Mouse (Mus musculus) CH12.LX (cell line): ENCODE measurements around the gene Ppp1r9b.

Experiments used
- BHLHE40 ChIP-seq: IDR thresholded peaks from 2 replicates; pipeline ENCODE4 v1.6.1; 2011; ENCODE audit warnings: mild to moderate bottlenecking, low read depth, low read length, improper control_type of control experiment
- CTCF ChIP-seq, 2 experiments: IDR thresholded peaks in 1 of 2; conservative IDR thresholded peaks in 1 of 2; 2 replicates each; pipeline ENCODE4 v1.5.1; 2011 to 2012; ENCODE audit warnings: low read depth in 2 of 2, low read length in 2 of 2, improper control_type of control experiment in 1 of 2, inconsistent platforms in 1 of 2, mild to moderate bottlenecking in 1 of 2, moderate library complexity in 1 of 2
- EP300 ChIP-seq: IDR thresholded peaks from 2 replicates; pipeline ENCODE4 v1.6.1; 2011; ENCODE audit warnings: low read length, improper control_type of control experiment
- JUN ChIP-seq: IDR thresholded peaks from 2 replicates; pipeline ENCODE4 v1.6.1; 2011; ENCODE audit warnings: low read depth, mild to moderate bottlenecking, low read length, improper control_type of control experiment, moderate library complexity; ENCODE audit not compliant: insufficient read depth
- JUND ChIP-seq: conservative IDR thresholded peaks from 2 replicates; pipeline ENCODE4 v1.6.1; 2011; ENCODE audit warnings: low read depth, low read length, improper control_type of control experiment
- MXI1 ChIP-seq: IDR thresholded peaks from 2 replicates; pipeline ENCODE4 v1.6.1; 2011; ENCODE audit warnings: mild to moderate bottlenecking, low read depth, low read length, improper control_type of control experiment
- NELFE ChIP-seq: IDR thresholded peaks from 2 replicates; pipeline ENCODE4 v1.6.1; 2011; ENCODE audit warnings: low read depth, low read length, improper control_type of control experiment
- NRF1 ChIP-seq: IDR thresholded peaks from 2 replicates; pipeline ENCODE4 v1.6.1; 2014; ENCODE audit warnings: low read depth, mild to moderate bottlenecking, inconsistent platforms, low read length, improper control_type of control experiment, moderate library complexity
- POLR2A ChIP-seq: IDR thresholded peaks from 2 replicates; pipeline ENCODE4 v1.6.1; 2011; ENCODE audit warnings: low read depth, mild to moderate bottlenecking, improper control_type of control experiment, low read length
- USF1 ChIP-seq: IDR thresholded peaks from 2 replicates; pipeline ENCODE4 v1.6.1; 2014; ENCODE audit warnings: low read depth, mild to moderate bottlenecking, inconsistent platforms, low read length, improper control_type of control experiment
- USF2 ChIP-seq: conservative IDR thresholded peaks from 2 replicates; pipeline ENCODE4 v1.6.1; 2011; ENCODE audit warnings: low read depth, low read length, improper control_type of control experiment
- ZC3H11A ChIP-seq: IDR thresholded peaks from 2 replicates; pipeline ENCODE4 v1.6.1; 2012; ENCODE audit warnings: low read depth, mild to moderate bottlenecking, inconsistent platforms, low read length, improper control_type of control experiment
- ZKSCAN1 ChIP-seq: IDR thresholded peaks from 2 replicates; pipeline ENCODE4 v1.6.1; 2012; ENCODE audit warnings: low read depth, inconsistent platforms, low read length, improper control_type of control experiment, borderline replicate concordance
- ZNF384 ChIP-seq: IDR thresholded peaks from 2 replicates; pipeline ENCODE4 v1.6.1; 2012; ENCODE audit warnings: low read depth, low read length, improper control_type of control experiment, inconsistent platforms

DNA sequence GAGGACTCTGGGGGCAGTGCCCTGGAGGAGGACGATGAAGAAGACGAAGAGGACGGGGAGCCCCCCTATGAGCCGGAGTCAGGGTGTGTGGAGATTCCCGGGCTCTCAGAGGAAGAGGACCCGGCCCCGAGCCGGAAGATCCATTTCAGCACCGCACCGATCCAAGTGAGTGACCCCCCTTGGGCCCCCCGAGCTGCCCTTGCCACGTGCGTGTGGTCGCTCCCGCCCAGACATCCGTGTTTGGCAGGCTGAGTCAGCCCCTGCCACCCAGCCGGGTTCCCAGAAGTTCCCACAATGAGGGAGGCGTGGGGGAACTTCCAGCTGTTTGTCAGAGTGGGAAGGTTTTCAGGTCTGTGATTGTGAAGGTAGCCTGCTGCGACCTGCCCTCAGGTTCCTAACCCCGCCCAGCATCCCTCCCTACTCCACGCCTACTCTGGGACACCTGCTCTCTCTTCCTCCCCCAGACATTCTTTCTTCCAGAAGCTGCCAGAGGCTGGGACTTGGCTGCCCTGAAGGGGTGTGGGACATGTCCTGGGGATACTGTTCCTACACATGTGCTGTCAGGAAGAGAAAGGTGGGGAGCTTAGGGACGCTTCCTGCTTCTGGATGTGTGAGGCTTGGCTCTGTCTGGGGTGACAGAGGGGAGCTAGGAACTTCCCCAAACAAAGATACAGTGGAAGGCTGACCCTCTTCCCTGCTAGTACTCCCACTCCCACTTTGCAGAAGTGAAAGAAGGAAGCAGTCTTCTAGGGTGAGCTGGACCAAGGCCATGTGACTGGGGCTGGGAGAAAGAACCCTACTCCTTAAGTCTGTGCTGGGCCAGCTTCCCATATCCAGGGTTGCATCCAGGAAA, 2.1 kb downstream of the Ppp1r9b start:
- TF ChIP-seq CTCF (conservative IDR thresholded peaks at IDR 0.05 in 1 of 2, IDR thresholded peaks at IDR 0.05 in 1 of 2; ENCODE audit: low read depth in 2 of 2, low read length in 2 of 2) (no peak), ZKSCAN1 (no peak), POLR2A (no peak), EP300 (peak; percentile 76), USF2 (no peak), NRF1 (no peak), JUND (no peak), JUN (no peak), ZNF384 (no peak), BHLHE40 (peak; percentile 16; the same call in 1 of the 2 replicates), USF1 (peak; percentile 40), MXI1 (peak; percentile 4; the same call in 1 of the 2 replicates), NELFE (no peak), ZC3H11A (no peak)
